In the genomic region with DNA sequence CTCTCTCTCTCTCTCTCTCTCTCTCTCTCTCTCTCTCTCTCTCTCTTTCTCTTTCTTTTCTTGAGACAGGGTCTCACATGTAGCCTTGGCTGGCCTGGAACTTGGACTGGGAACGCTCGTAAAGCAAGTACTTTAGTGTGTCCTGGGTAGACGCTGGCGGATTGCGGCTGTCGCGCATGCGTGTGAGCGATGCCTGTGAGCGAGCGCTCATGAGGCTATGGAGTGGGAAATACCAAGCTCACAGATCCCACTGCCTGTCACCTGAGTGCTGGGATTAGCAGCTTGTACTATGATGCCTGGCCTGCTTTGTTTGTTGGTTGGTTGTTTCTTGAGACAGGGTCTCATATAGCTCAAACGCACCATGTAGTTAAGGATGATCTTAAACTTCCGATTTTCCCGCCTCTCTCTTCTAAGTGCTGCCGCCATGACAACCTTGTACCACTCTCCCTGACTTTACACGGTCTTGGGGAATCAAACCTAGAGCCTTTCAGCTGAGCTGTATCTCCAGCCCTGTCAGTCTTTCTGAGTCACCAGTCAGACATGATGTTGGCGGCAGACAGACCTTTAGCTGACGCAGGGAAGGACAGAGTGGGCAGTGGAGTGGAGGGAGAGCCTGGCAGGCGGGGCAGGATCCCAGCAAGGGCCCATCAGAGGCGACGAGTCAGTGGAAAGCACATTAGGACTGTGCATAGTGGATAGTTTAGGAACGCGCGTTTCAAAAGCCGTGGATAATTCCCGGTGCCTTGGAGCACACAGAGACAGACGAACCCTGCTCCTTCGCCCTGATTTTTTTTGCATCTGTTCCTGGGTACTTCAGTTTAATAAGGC, we compare ENCODE assay signal across 8 mouse cellular contexts. TPM values are rescaled to one million over a fixed set of nuclear protein-coding genes. Genes with fewer than 3 reads are reported as not detected.
DNase-seq lines count a peak whose midpoint lies in the region; ATAC-seq and TF ChIP-seq lines count a peak whose summit lies in the region.

No protein-coding gene starts in this region.

- peak overlapping the region; percentile 35 for H3K4me2 ChIP-seq in embryonic facial prominence, embryonic 12.5 days (replicated peaks)
- H3K4me2 ChIP-seq in limb, embryonic 14.5 days (replicated peaks; ENCODE audit: low read depth, low read length, severe bottlenecking), result peak overlapping the region; percentile 36

- no peaks in the 10 kb centered on the region for H3K27me3 ChIP-seq in heart, embryonic 10.5 days (ENCODE audit: insufficient read depth, poor library complexity, severe bottlenecking)
- H3K27me3 ChIP-seq in embryonic facial prominence, embryonic 12.5 days, result 0 out of 2 replicates have a peak, but pooled peaks cover 4% of the 10 kb centered on the region
- H3K27me3 ChIP-seq in limb, embryonic 14.5 days (ENCODE audit: control insufficient read depth, insufficient read depth, low read length), result no peaks in the 10 kb centered on the region
- H3K27me3 ChIP-seq in kidney, adult 2 months (replicated peaks; ENCODE audit: control insufficient read depth, insufficient read depth, low read length), result no peaks in the 10 kb centered on the region

- 0 out of 2 replicates have a peak, but pooled peaks have one; percentile 5 for ATAC-seq in embryonic facial prominence, embryonic 12.5 days (ENCODE audit: insufficient number of reproducible peaks, insufficient read depth, low FRiP score, low TSS enrichment)
- peak; percentile 39; the same call in 1 of the 2 replicates for ATAC-seq in limb, embryonic 14.5 days (ENCODE audit: low FRiP score, low read depth)

- no peak for TF ChIP-seq CTCF in kidney, adult 2 months (conservative IDR thresholded peaks at IDR 0.05; ENCODE audit: insufficient read depth, insufficient read length, low read depth, low read length)

- H3K9ac ChIP-seq in ES-E14 (ENCODE audit: insufficient read depth, low read depth, low read length, poor library complexity, severe bottlenecking), result peak overlapping the region; percentile 39; the same call in 1 of the 2 replicates
- no peak overlapping the region for H3K9ac ChIP-seq in embryonic facial prominence, embryonic 12.5 days
- peak overlapping the region; percentile 13; the same call in 1 of the 2 replicates for H3K9ac ChIP-seq in limb, embryonic 14.5 days (ENCODE audit: low read depth, low read length, severe bottlenecking)

- TF ChIP-seq POLR2A in limb, embryonic 14.5 days (IDR thresholded peaks at IDR 0.05; ENCODE audit: borderline replicate concordance, extremely low read depth, insufficient read depth, insufficient read length), result no peak
- TF ChIP-seq POLR2A in kidney, adult 2 months (IDR thresholded peaks at IDR 0.05; ENCODE audit: low read depth, low read length), result no peak

- DNase-seq in heart, embryonic 10.5 days (ENCODE audit: low spot score), result no peak
- DNase-seq in heart, adult 9 months (ENCODE audit: low spot score in 2 of 2), result no peak
- peak; percentile 51 for DNase-seq in ES-E14 (ENCODE audit: low read depth, low spot score)
- peak; percentile 61 for DNase-seq in limb, embryonic 14.5 days (ENCODE audit: low spot score)
- DNase-seq in yolk sac, embryonic 10.5 days (ENCODE audit: low spot score), result peak; percentile 47
- no peak for DNase-seq in spleen, adult 12 weeks (ENCODE audit: low spot score)
- DNase-seq in kidney, adult 2 months, result no peak

- H3K27ac ChIP-seq in heart, embryonic 10.5 days, result peak overlapping the region; percentile 81
- no peak overlapping the region for H3K27ac ChIP-seq in ES-E14 (ENCODE audit: insufficient read depth, low read depth, low read length, poor library complexity, severe bottlenecking)
- no peak overlapping the region for H3K27ac ChIP-seq in embryonic facial prominence, embryonic 12.5 days
- peak overlapping the region; percentile 26; the same call in 1 of the 2 replicates for H3K27ac ChIP-seq in limb, embryonic 14.5 days (replicated peaks; ENCODE audit: low read depth, low read length)
- H3K27ac ChIP-seq in kidney, adult 2 months (ENCODE audit: insufficient read depth, low read depth, low read length), result no peak overlapping the region

- H3K4me1 ChIP-seq in heart, embryonic 10.5 days, result peaks cover 45% of the 10 kb centered on the region
- peaks cover 0 to 6% of the 10 kb centered on the region in 2 experiments; a peak in 1 of 4 replicates for H3K4me1 ChIP-seq in ES-E14 (ENCODE audit: control insufficient read depth in 2 of 2, insufficient read depth in 2 of 2, low read length in 2 of 2, poor library complexity in 1 of 2)
- H3K4me1 ChIP-seq in embryonic facial prominence, embryonic 12.5 days, result no peaks in the 10 kb centered on the region
- 0 out of 2 replicates have a peak, but pooled peaks cover 5% of the 10 kb centered on the region for H3K4me1 ChIP-seq in limb, embryonic 14.5 days (ENCODE audit: control insufficient read depth, insufficient read depth, low read length)
- H3K4me1 ChIP-seq in kidney, adult 2 months (ENCODE audit: control insufficient read depth, insufficient read depth, low read length), result peaks cover 15% of the 10 kb centered on the region

- WGBS in heart, embryonic 10.5 days, result 54% methylated on average over 28 of the region's 28 CpGs
- 59% methylated on average over 28 of the region's 28 CpGs for WGBS in embryonic facial prominence, embryonic 12.5 days
- 44% methylated on average over 28 of the region's 28 CpGs for WGBS in limb, embryonic 14.5 days
- WGBS in kidney, adult 2 months, result 75% methylated on average over 28 of the region's 28 CpGs

- in situ Hi-C loops in ES-E14 (cut with MboI; ENCODE audit: low sequenced_read_pairs in 2 of 2, unreplicated experiment in 2 of 2), result no loop called here

- H3K36me3 ChIP-seq in heart, embryonic 10.5 days, result no peaks in the 10 kb centered on the region
- H3K36me3 ChIP-seq in ES-E14 (ENCODE audit: control insufficient read depth, insufficient read depth, low read length, poor library complexity, severe bottlenecking), result no peaks in the 10 kb centered on the region
- H3K36me3 ChIP-seq in embryonic facial prominence, embryonic 12.5 days, result no peaks in the 10 kb centered on the region
- no peaks in the 10 kb centered on the region for H3K36me3 ChIP-seq in limb, embryonic 14.5 days (ENCODE audit: control insufficient read depth, insufficient read depth, low read length)
- no peaks in the 10 kb centered on the region for H3K36me3 ChIP-seq in kidney, adult 2 months (ENCODE audit: control insufficient read depth, insufficient read depth, low read length)

- peaks cover under 1% of the 10 kb centered on the region; the same call in 1 of the 2 replicates for H3K9me3 ChIP-seq in heart, embryonic 10.5 days
- no peaks in the 10 kb centered on the region for H3K9me3 ChIP-seq in ES-E14 (ENCODE audit: control insufficient read depth, insufficient read depth, low read depth, low read length)
- H3K9me3 ChIP-seq in embryonic facial prominence, embryonic 12.5 days, result no peaks in the 10 kb centered on the region
- H3K9me3 ChIP-seq in limb, embryonic 14.5 days (ENCODE audit: control insufficient read depth, low read length), result no peaks in the 10 kb centered on the region

- H3K4me3 ChIP-seq in heart, embryonic 10.5 days, result peak overlapping the region; percentile 36
- H3K4me3 ChIP-seq in ES-E14 (ENCODE audit: insufficient read depth in 1 of 2, low read depth in 1 of 2, low read length in 2 of 2, poor library complexity in 1 of 2, severe bottlenecking in 1 of 2), result peak overlapping the region; percentile 38 to 60; a peak in 3 of 4 replicates
- H3K4me3 ChIP-seq in embryonic facial prominence, embryonic 12.5 days, result 0 out of 2 replicates have a peak overlapping the region, but pooled peaks have one; percentile 4
- peak overlapping the region; percentile 8; the same call in 1 of the 2 replicates for H3K4me3 ChIP-seq in limb, embryonic 14.5 days (replicated peaks; ENCODE audit: low read length)
- no peak overlapping the region for H3K4me3 ChIP-seq in kidney, adult 2 months (ENCODE audit: insufficient read depth, low read depth, low read length)

TF ChIP-seq in ES-E14, 5 proteins besides CTCF, POLR2A, EP300 and RAD21:
- TF ChIP-seq ZNF384 (IDR thresholded peaks at IDR 0.05; ENCODE audit: low read depth, low read length) (no peak), CHD2 (IDR thresholded peaks at IDR 0.05; ENCODE audit: low read depth, low read length) (no peak), MAFK (IDR thresholded peaks at IDR 0.05; ENCODE audit: insufficient read depth, low read depth, low read length) (no peak), ZC3H11A (IDR thresholded peaks at IDR 0.05; ENCODE audit: borderline replicate concordance, low read depth, low read length) (no peak), HCFC1 (IDR thresholded peaks at IDR 0.05; ENCODE audit: borderline replicate concordance, insufficient read depth, low read length) (no peak)

RNA-seq across cellular contexts. Expression of gene Hipk2, which starts 50.4 kb away (rescaled TPM):
- 15.9 and 20.1 TPM in 2 replicates for polyA plus RNA-seq in heart, embryonic 10.5 days (2016; fragmentation: Nextera tagmentation; extraction: Ambion mirVana)
- 7.0 and 9.0 TPM in 2 replicates for total RNA-seq in ES-E14 (2012; rRNA removed)
- 19.4 and 21.9 TPM in 2 replicates for polyA plus RNA-seq in embryonic facial prominence, embryonic 12.5 days (2016; fragmentation: Nextera tagmentation; extraction: Ambion mirVana)
- 12.3 and 16.4 TPM in 2 replicates for polyA plus RNA-seq in limb, embryonic 14.5 days (2012; rRNA removed)
- polyA plus RNA-seq in limb, embryonic 14.5 days (2014; fragmentation: Nextera tagmentation; extraction: Ambion mirVana), result 11.9 and 17.4 TPM in 2 replicates
- polyA plus RNA-seq in kidney, adult 2 months (2012; rRNA removed), result 46.4 and 50.8 TPM in 2 replicates

RNA-seq across cellular contexts. Expression of gene Tbxas1, which starts 51.1 kb away (rescaled TPM):
- polyA plus RNA-seq in heart, embryonic 10.5 days (2016; fragmentation: Nextera tagmentation; extraction: Ambion mirVana), result 1.4 and 1.5 TPM in 2 replicates
- not detected in 2 replicates for total RNA-seq in ES-E14 (2012; rRNA removed)
- 1.4 and 2.2 TPM in 2 replicates for polyA plus RNA-seq in embryonic facial prominence, embryonic 12.5 days (2016; fragmentation: Nextera tagmentation; extraction: Ambion mirVana)
- polyA plus RNA-seq in limb, embryonic 14.5 days (2012; rRNA removed), result 1.8 and 3.4 TPM in 2 replicates
- 2.6 and 3.2 TPM in 2 replicates for polyA plus RNA-seq in limb, embryonic 14.5 days (2014; fragmentation: Nextera tagmentation; extraction: Ambion mirVana)
- polyA plus RNA-seq in kidney, adult 2 months (2012; rRNA removed), result 19.5 and 21.5 TPM in 2 replicates

Comparison
In these comparisons a context has a peak if more than half of its experiments do, and no peak if none do; other contexts are left out.
1. DNase-seq: peak in ES-E14 (single experiment), limb, embryonic 14.5 days (single experiment) and yolk sac, embryonic 10.5 days (single experiment); none in heart, embryonic 10.5 days (single experiment), heart, adult 9 months (0 of 2), spleen, adult 12 weeks (single experiment) and kidney, adult 2 months (single experiment).
2. H3K27ac ChIP-seq: peak in heart, embryonic 10.5 days (single experiment) and limb, embryonic 14.5 days (single experiment); none in ES-E14 (single experiment), embryonic facial prominence, embryonic 12.5 days (single experiment) and kidney, adult 2 months (single experiment).